Mouse (Mus musculus): ENCODE results near the gene Ccm2.
A peak's percentile ranks its signal among the peaks of the same experiment; 100 is the strongest.

The Ccm2 gene

GRCm38 (mm10) chr11:6585748-6586147 is 39.1 kb downstream of the Ccm2 start:
- no peak for DNase-seq

- no peak for DNase-seq
These were observed 40.0 kb downstream of the Ccm2 start for GRCm38 (mm10) chr11:6586660-6587059.

GRCm38 (mm10) chr11:6587249-6587940 is 40.7 kb downstream of the Ccm2 start:
- no peak for DNase-seq

- no peak for DNase-seq
These were observed 41.6 kb downstream of the Ccm2 start for GRCm38 (mm10) chr11:6588295-6588694.

DNA sequence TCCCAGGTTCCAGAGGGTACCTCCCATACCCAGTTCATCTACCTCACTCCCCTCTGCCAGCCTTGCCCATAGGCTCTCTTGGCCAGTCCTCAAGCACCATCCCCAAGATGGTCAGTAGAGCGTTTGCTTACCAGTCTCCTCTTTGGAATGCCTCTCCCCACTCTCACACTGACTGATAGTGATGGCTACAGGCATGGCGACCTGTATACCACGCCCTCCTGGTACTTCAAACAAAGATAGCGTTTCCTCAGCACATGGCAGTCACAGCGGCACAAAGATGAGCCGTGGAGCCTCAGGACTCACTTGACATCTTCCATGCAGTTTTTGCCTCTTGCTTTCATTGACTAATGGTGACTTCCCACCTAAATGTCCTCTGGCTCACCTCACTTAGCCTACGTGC is 43.2 kb downstream of the Ccm2 start:
- DNase-seq, result no peak

DNA sequence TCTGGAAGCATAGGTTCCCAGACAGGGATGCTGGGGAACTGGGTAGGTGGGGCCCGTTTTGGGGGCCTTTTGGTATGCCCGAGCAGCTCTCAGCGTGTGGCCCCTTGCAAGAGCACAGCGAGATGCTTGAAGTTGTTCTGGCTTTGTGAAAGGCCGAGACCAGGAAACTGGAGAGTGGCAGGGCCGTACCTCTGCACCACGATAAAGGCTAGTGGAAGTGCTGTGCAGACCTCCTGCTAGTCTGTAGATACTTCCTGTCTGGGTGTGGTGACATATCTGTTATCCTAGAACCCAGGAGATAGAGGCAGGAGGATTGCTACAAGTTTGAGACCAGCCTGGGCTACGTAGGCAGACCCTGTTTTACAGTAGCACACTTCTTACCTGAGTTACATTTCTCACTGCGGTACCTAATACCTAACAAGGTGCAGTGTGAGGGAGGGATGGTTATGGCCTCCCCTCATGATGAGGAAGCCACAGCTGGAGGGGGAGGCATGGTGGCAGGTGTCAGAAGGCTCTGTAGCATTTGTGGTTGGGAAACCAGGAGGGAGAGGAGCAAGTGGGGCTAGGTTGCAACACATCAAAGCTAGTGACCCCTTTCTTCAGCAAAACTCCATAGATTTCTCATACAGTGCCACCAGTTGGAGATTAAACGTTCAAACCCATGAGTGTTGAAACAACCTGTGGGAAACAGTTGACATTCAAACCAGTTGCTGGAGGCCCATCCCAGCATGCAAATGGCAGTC is 44.4 kb downstream of the Ccm2 start:
- DNase-seq, result no peak

DNA sequence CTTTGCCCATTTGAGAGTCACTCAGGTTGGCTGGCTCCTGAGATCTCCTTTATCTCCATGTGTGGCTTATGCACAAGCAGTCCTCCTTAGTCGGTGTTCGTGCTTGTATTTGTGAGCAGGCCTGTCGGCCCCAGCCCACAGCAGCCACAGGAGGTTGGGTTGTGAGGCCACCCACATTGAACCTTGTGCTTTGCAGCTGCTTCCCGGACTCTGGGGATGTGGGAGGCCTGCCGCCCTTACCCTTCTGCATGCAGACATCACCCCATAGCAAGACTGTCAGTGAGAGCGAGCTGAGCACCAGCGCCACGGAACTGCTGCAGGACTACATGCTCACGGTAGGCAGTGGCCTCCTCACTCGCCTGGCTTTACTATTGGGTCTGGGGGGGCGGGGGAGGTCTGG is 46.7 kb downstream of the Ccm2 start:
- DNase-seq, result peak in 1 of 2 experiments; percentile 24

DNA sequence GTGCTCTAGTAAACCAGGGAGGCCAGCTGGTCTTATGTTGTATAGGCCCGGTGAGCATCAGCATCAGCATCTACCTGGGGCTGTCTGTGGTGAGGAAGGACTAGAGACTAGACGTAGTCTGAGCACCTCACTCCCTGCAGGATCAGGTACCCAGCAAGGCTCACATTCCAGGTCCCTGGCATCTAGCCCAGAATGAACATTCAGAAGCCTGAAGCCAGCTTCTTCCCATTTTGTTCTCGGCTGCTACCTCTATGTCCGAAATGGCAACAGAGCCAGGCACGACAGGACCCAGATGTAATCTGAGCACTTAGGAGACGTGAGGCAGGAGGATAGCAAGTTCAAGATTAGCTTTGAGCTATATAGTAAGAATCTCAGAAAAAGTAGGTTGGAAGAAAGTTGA is 48.2 kb downstream of the Ccm2 start:
- DNase-seq, result peak in 1 of 2 experiments; percentile 52

- DNase-seq, result no peak
These were observed 48.7 kb downstream of the Ccm2 start for GRCm38 (mm10) chr11:6595339-6595738.

- DNase-seq, result no peak
These were observed 49.5 kb downstream of the Ccm2 start for GRCm38 (mm10) chr11:6596205-6596604.

DNA sequence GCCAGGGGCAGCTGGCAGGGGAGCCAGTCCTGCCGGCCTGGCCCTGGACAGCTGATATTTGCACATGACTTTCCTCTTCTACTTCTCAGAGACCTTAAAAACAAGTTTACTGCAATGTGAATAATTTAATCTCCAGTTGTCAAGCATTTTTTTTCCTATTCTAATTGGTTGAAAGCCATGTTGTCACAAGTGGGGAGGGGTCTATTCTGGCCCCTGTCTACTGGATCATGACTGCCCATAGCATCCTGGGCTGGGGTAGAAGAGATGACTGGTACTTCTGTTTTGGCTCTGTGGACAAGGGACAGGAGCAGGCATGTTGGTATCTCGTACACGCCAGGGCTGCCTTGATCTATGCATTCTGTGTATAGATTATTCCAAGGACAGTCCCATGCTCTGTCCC is 49.9 kb downstream of the Ccm2 start:
- DNase-seq, result no peak

GRCm38 (mm10) chr11:6597523-6597922 is 50.8 kb downstream of the Ccm2 start:
- no peak for DNase-seq

GRCm38 (mm10) chr11:6598191-6598889 is 51.7 kb downstream of the Ccm2 start:
- DNase-seq, result no peak

- no peak for DNase-seq
These were observed 52.5 kb downstream of the Ccm2 start for GRCm38 (mm10) chr11:6599011-6599681.

DNA sequence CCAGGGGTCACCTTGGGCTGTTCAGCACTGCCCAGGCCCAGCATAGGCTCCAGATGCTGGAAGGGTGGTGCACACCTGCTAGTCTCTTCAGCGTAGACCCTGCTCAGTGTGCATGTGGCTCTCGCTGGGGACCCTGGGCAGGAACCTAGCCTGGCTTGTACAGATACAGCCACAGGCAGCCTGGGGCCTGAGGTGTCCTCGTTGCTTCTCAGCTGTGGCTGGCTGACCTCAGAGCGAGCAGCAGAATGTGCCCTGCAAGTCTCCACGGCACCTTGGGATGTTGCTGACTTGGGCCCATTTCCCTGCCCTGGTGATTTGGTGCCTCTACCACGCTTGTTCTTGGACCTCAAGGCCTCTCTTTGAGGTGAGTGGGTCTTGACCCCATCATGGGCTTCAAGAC is 53.1 kb downstream of the Ccm2 start:
- no peak for DNase-seq

DNA sequence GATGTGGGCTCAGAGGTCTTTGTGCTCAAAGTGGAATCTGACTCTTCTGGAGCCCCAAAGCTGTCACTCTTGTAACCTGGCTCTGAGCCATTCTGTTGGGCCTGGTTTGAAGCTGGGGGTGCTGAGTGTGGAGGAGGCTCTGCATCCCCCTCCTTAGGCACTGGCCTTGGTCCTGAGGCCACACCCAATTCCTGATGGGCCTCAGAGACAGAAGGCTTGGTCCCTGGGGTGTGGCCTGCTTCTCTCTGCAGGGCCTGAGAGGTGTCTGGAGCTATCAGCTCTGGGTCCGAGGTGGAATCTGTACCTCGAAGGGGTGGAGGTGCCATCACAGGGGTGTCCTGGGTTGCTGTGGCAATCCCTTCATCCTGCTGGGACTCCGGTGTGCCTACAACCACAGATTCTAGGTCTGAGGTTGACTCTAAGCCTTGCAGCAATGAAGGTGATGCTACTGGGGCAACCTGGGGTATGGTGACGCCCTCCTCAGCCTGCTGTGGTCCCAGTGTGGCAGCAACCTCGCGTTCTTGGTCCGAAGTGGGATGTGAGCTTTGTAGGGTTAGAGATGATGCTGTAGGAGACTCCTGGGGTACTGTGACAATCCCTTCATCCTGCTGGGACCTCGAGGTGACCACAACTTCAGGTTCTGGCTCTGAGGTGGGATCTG is 53.7 kb downstream of the Ccm2 start:
- no peak for DNase-seq

DNA sequence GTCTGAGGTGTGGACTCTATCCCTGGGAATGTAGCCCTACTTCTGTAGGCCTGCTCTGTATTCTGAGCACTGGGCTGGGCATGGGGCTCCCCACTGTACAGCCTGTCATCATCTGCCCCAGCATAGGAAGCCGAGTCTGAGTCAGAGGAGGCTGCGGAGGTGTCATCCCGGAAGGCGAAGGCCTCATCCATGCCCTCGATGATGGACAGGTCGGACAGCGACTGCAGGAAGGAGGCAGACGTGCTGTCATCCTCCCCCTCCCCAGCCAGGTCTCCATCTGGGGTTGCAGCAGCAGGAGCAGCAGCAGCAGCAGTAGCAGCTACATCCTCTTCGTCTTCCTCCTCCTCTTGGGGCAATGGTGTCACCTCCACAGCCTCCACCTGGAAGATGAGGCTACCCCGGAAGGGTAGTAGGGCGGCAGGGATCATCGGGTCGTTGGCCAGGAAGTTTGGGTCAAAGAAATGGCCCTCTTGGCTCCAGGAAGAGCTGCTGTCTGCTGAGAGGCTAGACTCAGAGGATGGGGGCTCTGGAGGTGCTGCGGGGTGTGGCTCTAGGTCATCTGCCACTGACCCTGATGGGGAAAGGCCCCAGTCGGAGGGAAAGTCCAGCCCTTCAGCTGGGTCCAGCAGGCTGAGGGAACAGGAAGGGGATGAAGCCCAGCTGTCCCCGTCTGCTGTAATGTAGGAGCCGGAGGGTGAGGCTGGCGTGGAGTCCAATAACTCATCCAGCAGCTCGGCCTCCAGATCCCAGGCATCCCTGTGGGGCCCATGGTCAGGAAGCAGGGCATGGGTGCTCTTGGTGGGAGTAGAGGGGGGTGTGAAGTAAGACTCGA is 55.2 kb downstream of the Ccm2 start:
- no peak for DNase-seq

DNA sequence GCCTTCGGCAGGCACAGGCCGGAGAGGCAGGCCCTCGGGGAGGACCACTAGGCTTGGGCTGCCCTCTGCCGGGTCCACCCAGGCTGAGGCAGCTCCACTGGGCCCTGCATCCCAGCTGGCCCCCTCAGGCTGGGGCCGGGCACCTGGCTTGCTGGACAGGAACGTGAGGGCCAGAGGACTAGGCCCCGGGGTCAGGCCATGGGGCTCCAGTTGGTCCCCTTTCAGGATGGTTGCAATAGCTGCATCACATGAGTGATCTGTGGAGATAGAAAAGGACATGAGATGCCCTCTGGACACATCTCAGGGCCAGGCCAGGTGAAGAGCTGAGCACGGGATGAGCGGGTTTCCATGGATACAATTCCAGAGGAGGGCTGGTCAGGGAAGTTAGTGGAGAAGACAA is 56.0 kb downstream of the Ccm2 start:
- DNase-seq, result no peak

- DNase-seq, result no peak
These were observed 56.5 kb downstream of the Ccm2 start for GRCm38 (mm10) chr11:6603224-6603623.

DNA sequence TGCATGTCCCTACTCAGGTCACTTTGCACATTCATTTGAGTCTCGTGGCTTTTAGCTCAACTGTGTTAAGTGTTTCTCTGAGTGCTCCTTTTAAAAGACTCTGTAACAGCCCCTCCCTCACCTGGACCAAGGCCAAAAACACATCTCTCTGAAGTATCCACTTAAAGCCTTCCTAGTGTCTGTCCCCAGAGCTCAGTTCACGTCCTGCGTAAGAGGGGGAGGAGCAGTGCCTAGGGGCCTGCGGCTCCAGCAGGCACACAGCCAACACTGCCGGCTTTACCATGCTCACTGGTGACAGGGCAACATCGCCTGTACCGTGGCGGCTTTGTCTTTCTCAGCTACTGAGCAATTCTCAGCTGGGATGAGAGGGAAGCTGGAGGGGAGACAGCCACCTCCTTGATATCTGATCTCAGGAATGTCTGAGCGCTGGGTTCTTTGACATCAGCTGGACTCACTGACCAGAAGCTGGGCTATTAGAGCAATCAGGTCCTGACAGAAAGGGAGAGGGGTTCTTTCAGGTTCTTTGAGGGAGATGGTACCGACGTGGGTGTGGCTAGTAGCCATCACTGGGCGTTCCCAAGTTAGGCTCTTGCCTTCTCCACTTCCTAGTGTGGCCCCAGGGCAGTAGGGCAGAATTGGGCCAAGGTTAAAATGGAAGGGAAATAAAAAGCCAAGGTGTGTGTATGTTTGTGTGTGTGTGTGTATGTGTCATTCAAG is 57.4 kb downstream of the Ccm2 start:
- DNase-seq, result peak in 1 of 2 experiments; percentile 34

DNA sequence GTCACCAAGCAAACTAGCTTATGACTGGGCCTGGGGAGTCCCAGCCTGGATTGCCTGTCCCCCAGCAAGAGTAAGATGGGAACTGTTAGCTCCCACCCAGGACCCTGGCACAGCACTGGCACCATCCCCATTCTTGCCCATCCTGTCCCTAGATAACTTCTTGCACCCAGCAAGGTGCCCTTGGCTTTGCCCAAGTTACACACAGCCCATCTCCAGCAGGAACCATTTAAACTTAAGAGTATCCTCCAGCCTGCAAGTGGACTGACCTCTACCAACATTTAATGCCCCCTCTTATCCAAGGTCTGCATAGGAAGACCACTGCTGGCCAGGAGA is 57.9 kb downstream of the Ccm2 start:
- no peak for DNase-seq

Data from kidney, postnatal 25 days (tissue).